ENCODE assay signal across 8 mouse cellular contexts in genomic region chr7:114842644-114843211, GRCm38 (mm10).
DNase-seq lines count a peak whose midpoint lies in the region; ATAC-seq lines count a peak whose summit lies in the region.

No protein-coding gene starts in this region.

- H3K9me3 ChIP-seq in forebrain, embryonic 10.5 days: no peaks in the 10 kb centered on the region
- H3K9me3 ChIP-seq in limb, embryonic 11.5 days (ENCODE audit: control insufficient read depth, low read length): no peaks in the 10 kb centered on the region

- DNase-seq in adrenal gland, postnatal 10 days: peak; percentile 13
- no peak for DNase-seq in adrenal gland, adult 2 months
- DNase-seq in brain, embryonic 18.5 days (ENCODE audit: low read depth, low spot score): peak; percentile 24
- peak; percentile 51 for DNase-seq in forebrain, embryonic 10.5 days (ENCODE audit: extremely low spot score, low spot score)
- peak; percentile 55 for DNase-seq in limb, embryonic 11.5 days (ENCODE audit: low spot score)
- DNase-seq in urinary bladder, postnatal 25 days (ENCODE audit: low spot score): no peak
- no peak for DNase-seq in natural killer cell, adult 2 months (ENCODE audit: low spot score in 2 of 2)
- DNase-seq in right cerebral cortex, postnatal 25 days: no peak

- peak overlapping the region; percentile 22 for H3K27ac ChIP-seq in forebrain, embryonic 10.5 days
- H3K27ac ChIP-seq in limb, embryonic 11.5 days (replicated peaks; ENCODE audit: low read depth, low read length): no peak overlapping the region

- peaks cover 31% of the 10 kb centered on the region for H3K27me3 ChIP-seq in forebrain, embryonic 10.5 days (ENCODE audit: poor library complexity, severe bottlenecking)
- no peaks in the 10 kb centered on the region for H3K27me3 ChIP-seq in limb, embryonic 11.5 days (ENCODE audit: control insufficient read depth, insufficient read depth, low read length)

- H3K36me3 ChIP-seq in forebrain, embryonic 10.5 days (replicated peaks): no peaks in the 10 kb centered on the region
- H3K36me3 ChIP-seq in limb, embryonic 11.5 days (ENCODE audit: control insufficient read depth, insufficient read depth, low read length): no peaks in the 10 kb centered on the region

- 22% methylated on average over 3 of the region's 3 CpGs for WGBS in forebrain, embryonic 10.5 days
- WGBS in limb, embryonic 11.5 days: 17% methylated on average over 3 of the region's 3 CpGs

- ATAC-seq in limb, embryonic 11.5 days (ENCODE audit: insufficient number of reproducible peaks, low FRiP score, low TSS enrichment, low read depth): peak; percentile 71; the same call in 1 of the 2 replicates

- no peak overlapping the region for H3K9ac ChIP-seq in limb, embryonic 11.5 days (ENCODE audit: low read length)

- no peak overlapping the region for H3K4me2 ChIP-seq in limb, embryonic 11.5 days (ENCODE audit: low read depth, severe bottlenecking)

- H3K4me3 ChIP-seq in forebrain, embryonic 10.5 days: no peak overlapping the region
- H3K4me3 ChIP-seq in limb, embryonic 11.5 days (ENCODE audit: low read depth, low read length): no peak overlapping the region

- H3K4me1 ChIP-seq in forebrain, embryonic 10.5 days: peaks cover 26% of the 10 kb centered on the region
- H3K4me1 ChIP-seq in limb, embryonic 11.5 days (ENCODE audit: control insufficient read depth, insufficient read depth, low read length): no peaks in the 10 kb centered on the region

Comparison
In these comparisons a context has a peak if more than half of its experiments do, and no peak if none do; other contexts are left out.
1. DNase-seq: peak in adrenal gland, postnatal 10 days (single experiment), brain, embryonic 18.5 days (single experiment), forebrain, embryonic 10.5 days (single experiment) and limb, embryonic 11.5 days (single experiment); none in adrenal gland, adult 2 months (single experiment), urinary bladder, postnatal 25 days (single experiment), natural killer cell, adult 2 months (0 of 2) and right cerebral cortex, postnatal 25 days (single experiment).